Mouse (Mus musculus) layer of hippocampus, postnatal 10 days (tissue): Measurements from ENCODE around the gene Pim3. TPM values are rescaled to one million over a fixed set of nuclear protein-coding genes. Genes with fewer than 3 reads are reported as not detected.
A peak's percentile ranks its signal among the peaks of the same experiment; 100 is the strongest.

Source experiments
- DNase-seq, 2 experiments: peaks; one replicate each; pipeline ENCODE4 v3.0.0; 2021; ENCODE audit warnings: low spot score in 2 of 2
- total RNA-seq, 2 experiments: library from RNA; stranded (reverse); gene quantifications; 2 replicates each; pipeline ENCODE4 v1.2.3; 2021

Gene Pim3
- total RNA-seq, 2 experiments from 2014 or later = 35.7 to 39.5 TPM

- DNase-seq = no peak
Measured at GRCm38 (mm10) chr15:88836571-88836970, 25.4 kb upstream of the Pim3 start.

- peak; percentile 50 to 72 for DNase-seq
Measured at GRCm38 (mm10) chr15:88837199-88837932, 24.6 kb upstream of the Pim3 start.

GRCm38 (mm10) chr15:88837977-88838376 lies 24.0 kb upstream of the Pim3 start:
- no peak for DNase-seq

DNA sequence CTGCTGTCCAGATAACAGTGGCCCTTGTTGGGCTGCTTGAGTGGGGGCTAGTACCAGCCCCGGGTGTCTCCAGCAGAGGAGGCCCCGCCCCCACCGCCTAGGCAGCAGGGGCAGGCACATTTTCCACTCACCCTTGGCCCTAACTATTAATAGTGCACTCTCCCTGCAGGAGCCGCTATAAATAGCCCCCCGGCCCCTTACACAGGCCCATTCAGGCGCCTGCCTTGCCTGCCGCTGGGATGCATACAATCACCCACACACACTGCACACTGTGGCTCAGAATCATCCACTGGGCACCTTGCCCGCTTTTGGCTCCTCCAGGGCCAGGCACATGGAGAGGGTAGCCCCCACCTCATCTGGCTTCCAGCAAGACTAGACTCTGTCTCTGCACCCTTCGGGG lies 22.7 kb upstream of the Pim3 start:
- DNase-seq = peak; percentile 67 to 76

DNA sequence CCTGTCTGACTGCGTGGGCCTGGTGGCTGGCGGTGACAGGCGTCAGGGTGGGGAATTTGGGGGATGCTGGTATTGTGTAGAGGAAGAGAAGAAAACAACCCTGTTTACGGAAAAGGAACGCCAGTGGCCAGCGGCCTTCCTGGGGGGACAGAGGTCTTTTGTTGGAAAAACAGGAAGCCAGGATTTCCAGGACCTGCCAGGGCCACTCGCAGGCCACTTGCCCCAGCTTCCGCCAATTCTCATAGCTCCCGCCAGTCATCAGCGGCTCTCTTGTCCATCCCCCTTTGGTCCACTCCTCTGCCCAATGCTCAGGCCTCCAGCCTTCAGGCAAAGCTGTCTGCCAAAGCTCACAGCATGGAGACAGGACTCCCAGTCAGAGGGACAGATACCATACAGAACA lies 21.9 kb upstream of the Pim3 start:
- DNase-seq = no peak

DNA sequence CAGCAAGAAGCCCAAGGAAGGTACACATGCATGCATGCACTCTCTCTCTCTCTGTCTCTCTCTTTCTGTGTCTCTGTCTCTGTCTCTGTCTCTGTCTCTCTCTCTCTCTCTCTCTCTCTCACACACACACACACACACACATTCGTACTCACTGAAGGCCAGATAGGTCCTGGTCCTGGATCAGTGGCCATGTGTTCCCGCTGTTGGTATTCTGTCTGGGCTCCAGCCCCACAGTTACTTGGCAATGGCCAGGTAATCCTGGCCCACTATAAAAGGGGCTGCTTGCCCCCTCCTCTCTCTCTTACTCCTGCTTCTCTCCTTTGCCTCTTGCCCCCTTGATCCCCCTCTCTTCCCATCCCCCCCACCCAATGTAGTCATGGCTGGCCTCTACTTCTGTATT lies 20.8 kb upstream of the Pim3 start:
- no peak for DNase-seq

GRCm38 (mm10) chr15:88841580-88842299 lies 20.2 kb upstream of the Pim3 start:
- DNase-seq = no peak

DNA sequence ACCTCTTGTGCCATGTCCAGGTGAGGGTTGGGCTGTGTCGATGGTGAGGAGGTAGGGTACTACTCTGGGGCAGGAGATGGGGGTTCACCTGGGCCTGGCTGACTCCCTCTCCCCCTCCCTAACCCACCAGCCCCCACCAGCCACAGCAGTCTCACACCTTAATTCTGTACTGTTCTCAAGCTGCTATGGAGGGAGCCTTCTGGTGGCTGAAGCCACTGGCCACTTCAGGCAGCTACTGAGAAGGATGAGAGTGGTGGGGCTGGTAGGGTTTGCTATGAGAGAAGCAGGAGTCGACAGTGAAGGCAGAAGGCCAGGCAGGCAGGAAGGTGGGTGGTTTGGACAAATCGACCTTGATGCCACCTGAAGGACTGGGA lies 19.7 kb upstream of the Pim3 start:
- DNase-seq = no peak

- DNase-seq = no peak
Measured at GRCm38 (mm10) chr15:88843486-88844097, 18.4 kb upstream of the Pim3 start.

- DNase-seq = no peak
Measured at GRCm38 (mm10) chr15:88844966-88845365, 17.0 kb upstream of the Pim3 start.

- no peak for DNase-seq
Measured at GRCm38 (mm10) chr15:88848661-88849060, 13.3 kb upstream of the Pim3 start.

DNA sequence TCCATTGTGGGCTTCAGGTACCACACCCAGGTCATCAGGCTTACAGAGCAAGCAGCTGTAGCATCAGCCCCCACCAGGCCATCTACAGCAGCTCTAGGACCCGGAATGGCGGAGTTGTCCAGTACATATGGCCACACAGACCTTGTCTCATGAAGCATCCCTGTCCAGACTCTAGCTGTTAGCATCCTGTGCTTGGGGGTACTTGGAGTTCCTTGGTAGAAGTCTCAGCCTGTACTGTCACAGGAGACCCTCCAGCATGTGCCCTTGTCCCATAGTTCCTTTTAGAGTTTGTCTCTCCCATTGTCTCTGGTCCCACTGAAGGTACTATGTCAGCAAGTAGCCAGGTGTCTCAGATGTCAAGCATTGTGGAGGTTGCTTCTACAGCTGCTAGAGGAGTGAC lies 12.4 kb upstream of the Pim3 start:
- DNase-seq = no peak

DNA sequence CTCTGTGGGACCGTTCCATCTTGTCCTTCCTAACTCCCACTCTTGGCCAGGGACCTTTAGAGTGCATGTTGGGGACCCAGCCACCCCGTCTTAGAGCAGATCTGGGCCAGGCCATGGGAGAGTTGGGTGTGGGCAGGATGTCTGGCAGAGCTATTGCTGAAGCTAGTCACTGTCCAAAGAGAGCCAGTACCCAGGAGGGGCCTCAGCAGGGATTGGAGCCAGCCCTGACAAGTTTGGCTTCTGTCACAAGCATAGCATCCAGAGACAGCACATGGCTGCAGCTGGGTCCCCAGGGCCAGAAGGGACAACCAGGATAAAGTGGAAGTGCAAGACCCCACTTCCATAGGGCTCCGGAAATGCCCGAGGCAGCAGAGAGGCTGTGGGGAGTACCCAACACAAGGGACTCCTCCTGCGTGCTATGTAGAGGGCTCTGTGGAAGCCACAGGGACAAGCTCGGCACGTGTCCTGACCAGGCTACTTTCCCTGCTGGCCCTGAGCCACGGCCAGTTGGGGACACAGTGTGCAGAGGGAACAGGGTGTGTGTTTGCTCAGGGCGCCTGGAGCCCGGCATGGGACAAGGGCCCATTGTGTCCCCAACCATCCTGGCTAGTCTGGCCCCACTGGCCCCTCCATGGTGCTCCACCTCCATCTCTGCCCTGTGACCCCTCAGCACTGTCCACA lies 11.7 kb upstream of the Pim3 start:
- peak; percentile 81 to 82 for DNase-seq

- no peak for DNase-seq
Measured at GRCm38 (mm10) chr15:88851076-88851475, 10.9 kb upstream of the Pim3 start.

- no peak for DNase-seq
Measured at GRCm38 (mm10) chr15:88851507-88852149, 10.4 kb upstream of the Pim3 start.

DNA sequence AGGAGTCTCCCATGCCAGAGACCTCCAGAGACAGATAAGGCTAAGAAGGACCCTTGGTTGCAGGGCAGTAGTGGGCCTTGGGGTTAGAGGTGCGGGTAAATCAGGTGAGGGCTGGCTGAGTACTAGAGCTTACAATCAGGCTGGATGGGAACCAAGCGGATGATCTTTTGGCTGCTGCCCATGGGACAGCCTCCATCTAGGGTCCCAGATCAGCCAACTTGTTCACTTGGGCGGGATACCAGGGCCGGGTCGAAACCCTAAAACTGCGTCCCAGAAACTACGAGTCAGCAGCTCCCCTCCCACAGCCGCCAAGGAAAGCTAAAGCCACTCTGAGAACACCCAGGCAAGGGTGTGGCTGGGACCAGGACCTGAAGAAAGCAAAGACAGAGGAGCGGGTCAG lies 8.9 kb upstream of the Pim3 start:
- DNase-seq = no peak

- DNase-seq = no peak
Measured at GRCm38 (mm10) chr15:88854119-88854968, 7.6 kb upstream of the Pim3 start.

DNA sequence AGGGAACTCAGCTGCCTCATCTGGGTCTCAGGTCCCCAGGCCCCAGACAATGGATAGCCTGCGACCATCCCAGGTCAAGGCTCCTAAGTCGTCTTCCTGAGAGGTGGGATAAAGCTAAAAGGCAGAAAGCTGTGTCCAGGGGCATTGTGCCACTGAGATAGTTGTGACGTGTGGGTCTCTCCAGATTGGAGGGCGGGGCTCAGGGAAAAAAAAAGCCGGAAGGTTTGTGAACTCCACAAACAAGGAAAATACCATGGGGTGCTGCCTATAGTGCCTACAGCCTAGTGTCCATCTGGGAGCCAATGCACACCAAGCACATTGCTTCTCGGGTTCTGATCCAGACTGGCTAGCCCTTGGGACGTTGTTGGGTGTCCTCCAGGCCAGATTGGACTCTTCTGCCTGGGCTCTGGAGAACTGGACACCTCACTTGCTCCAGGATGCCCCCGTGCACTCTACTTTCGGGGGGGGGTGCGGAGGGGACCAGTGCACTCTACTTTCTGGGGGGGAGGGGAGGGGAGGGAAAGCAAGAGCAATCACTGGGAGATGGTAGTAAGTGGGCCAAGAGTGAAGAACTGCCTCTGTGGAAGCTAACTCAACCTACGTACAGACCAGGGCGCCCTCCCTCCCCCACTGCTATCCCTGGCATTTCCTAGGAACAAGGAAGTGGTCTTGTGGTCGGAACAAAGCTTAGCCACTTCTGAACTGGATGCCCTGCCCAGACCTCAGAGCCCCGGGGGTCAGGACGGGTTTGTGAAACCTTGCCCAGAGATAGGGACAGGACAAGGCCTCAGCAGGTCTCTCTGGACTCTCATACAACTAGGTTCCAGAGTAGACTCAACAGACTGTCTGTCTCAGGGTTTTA lies 6.8 kb upstream of the Pim3 start:
- DNase-seq = no peak

GRCm38 (mm10) chr15:88855896-88856417 lies 6.0 kb upstream of the Pim3 start:
- no peak for DNase-seq
